Mouse (Mus musculus): ENCODE measurements at regions not wholly inside any gene's neighbourhood (a gene's known extent, or its start where the extent isn't known, plus 50 kb on each side); places are given as distances from the start of the nearest gene placed in this dataset.

DNA sequence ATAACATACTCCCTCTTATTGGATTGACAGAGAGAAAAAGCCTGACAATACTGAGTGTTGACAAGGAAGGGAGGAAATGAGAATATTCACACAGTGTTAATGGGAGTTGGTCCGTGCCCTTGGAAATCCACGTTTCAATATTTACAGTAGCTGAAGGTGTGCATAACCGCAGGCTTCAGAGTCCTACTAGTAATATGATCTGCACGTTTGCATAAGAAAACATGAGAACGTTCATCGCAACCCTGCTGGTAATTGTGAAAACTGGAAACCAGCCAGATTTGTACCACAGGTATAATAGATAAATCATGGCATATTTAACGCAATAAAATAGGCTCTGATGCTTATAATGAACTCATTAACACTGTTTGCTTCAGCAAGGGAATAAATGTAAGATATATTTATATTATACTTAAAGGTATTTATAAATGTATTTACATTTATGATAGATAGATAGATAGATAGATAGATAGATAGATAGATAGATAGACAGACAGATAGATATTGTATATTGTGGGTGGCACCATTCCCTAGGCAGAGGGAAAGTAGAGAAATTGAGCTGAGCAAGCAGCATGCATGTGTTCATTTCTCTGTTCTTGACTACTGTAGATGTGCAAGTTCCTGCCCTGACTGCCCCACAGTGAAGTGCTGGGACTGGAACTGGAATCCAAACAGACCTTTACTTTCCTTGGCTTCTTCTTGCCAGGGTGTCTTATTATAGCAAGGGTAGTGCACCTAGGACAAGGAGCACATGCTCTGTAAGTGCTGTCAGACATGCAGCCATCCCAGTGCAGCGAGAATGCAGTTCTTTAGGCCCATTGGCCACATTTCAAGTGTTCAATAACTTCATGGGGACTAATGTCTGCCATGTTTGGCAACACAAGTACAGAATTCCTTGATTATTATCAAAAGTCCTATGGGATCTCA, 117.6 kb upstream of the Cpm start:
- in situ Hi-C loops (cut with MboI; ENCODE audit: low pct_ligation_motif_present, low pct_unique_long_range_greater_than_20kb, low sequenced_read_pairs) (no loop called here), dilution Hi-C loops (cut with MboI; ENCODE audit: extremely low pct_ligation_motif_present, extremely low pct_unique_long_range_greater_than_20kb, low sequenced_read_pairs) (no loop called here)
- no peak for DNase-seq (ENCODE audit: extremely low read depth)
- Histone ChIP-seq H3K9me3 (replicated peaks; ENCODE audit: low read length) (peaks cover 7% of the 10 kb centered on the region), H3K36me3 (replicated peaks in 1 of 2; ENCODE audit: control insufficient read depth in 1 of 2, insufficient read depth in 1 of 2, low read length in 1 of 2) (no peaks in the 10 kb centered on the region), H3K4me2 (ENCODE audit: insufficient read depth, low read depth, poor library complexity, severe bottlenecking) (no peak overlapping the region), H3K9ac (ENCODE audit: insufficient read depth, low read depth) (no peak overlapping the region), H3K27me3 (replicated peaks) (no peaks in the 10 kb centered on the region), H3K4me3 (replicated peaks in 1 of 3; ENCODE audit: low read depth in 2 of 3, low read length in 2 of 3, poor library complexity in 1 of 3) (no peak overlapping the region), H3K79me2 (replicated peaks; ENCODE audit: control insufficient read depth, extremely low read depth, insufficient read depth, poor library complexity, severe bottlenecking) (no peaks in the 10 kb centered on the region), H3K4me1 (ENCODE audit: control insufficient read depth in 1 of 2, insufficient read depth in 2 of 2) (peaks cover 0 to 3% of the 10 kb centered on the region in 2 experiments; a peak in 1 of 4 replicates), H3K27ac (ENCODE audit: insufficient read depth, low read depth) (no peak overlapping the region)
- TF ChIP-seq JUND (conservative IDR thresholded peaks at IDR 0.05; ENCODE audit: low read depth, low read length) (no peak), CHD1 (IDR thresholded peaks at IDR 0.05; ENCODE audit: low read depth, low read length) (no peak), NELFE (IDR thresholded peaks at IDR 0.05; ENCODE audit: low read depth, low read length) (no peak), USF1 (IDR thresholded peaks at IDR 0.05; ENCODE audit: low read depth, low read length) (no peak), E2F4 (IDR thresholded peaks at IDR 0.05; ENCODE audit: insufficient replicate concordance, low read depth, low read length) (no peak), MAX (IDR thresholded peaks at IDR 0.05; ENCODE audit: low read length) (no peak), ZKSCAN1 (IDR thresholded peaks at IDR 0.05; ENCODE audit: borderline replicate concordance, low read depth, low read length) (no peak), MXI1 (IDR thresholded peaks at IDR 0.05; ENCODE audit: low read depth, low read length) (no peak), ETS1 (conservative IDR thresholded peaks at IDR 0.05; ENCODE audit: low read depth, low read length) (no peak), BHLHE40 (IDR thresholded peaks at IDR 0.05; ENCODE audit: low read depth, low read length) (no peak)

DNA sequence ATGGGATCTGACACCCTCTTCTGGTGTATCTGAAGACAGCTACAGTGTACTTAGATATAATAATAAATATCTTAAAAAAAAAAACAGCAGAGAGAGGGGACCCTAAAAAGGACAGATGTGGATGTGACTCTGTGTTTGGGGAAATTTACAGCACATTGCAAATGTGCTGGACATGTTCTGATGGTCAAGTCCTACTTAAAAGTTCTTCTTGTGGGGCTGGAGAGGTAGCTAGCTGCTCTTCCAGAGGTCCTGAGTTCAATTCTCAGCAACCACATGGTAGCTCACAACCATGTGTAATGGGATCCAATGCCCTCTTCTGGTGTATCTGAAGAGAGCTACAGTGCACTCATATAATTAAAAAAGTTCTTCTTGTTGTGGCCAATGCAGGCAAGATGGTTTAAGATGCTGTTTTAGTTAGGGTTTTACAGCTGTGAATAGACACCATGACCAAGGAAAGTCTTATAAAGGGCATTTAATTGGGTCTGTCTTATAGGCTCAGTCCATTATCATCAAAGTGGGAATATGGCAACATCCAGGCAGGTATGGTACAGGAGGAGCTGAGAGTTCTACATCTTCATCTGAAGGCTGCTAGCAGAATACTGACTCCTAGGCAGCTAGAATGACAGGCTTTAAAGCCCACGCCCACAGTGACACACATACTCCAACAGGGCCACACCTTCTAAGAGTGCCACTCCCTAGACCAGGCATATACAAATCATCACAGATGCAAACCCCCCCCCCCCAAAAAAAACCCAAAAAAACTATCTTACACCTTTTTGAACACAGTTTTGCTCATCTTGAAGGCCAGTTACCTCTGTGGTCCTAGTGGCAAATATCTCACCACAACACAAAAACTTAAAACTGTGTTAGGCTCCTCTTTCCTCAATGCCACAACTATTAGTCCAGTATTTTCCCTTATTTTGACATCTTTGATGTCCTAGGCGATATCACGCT, 118.5 kb upstream of the Cpm start:
- Histone ChIP-seq H3K9ac (ENCODE audit: insufficient read depth, low read depth) (no peak overlapping the region), H3K4me1 (ENCODE audit: control insufficient read depth in 1 of 2, insufficient read depth in 2 of 2) (no peaks in the 10 kb centered on the region), H3K36me3 (replicated peaks in 1 of 2; ENCODE audit: control insufficient read depth in 1 of 2, insufficient read depth in 1 of 2, low read length in 1 of 2) (no peaks in the 10 kb centered on the region), H3K79me2 (replicated peaks; ENCODE audit: control insufficient read depth, extremely low read depth, insufficient read depth, poor library complexity, severe bottlenecking) (no peaks in the 10 kb centered on the region), H3K9me3 (replicated peaks; ENCODE audit: low read length) (peaks cover 7% of the 10 kb centered on the region), H3K27ac (ENCODE audit: insufficient read depth, low read depth) (no peak overlapping the region), H3K4me3 (replicated peaks in 1 of 3; ENCODE audit: low read depth in 2 of 3, low read length in 2 of 3, poor library complexity in 1 of 3) (no peak overlapping the region), H3K4me2 (ENCODE audit: insufficient read depth, low read depth, poor library complexity, severe bottlenecking) (no peak overlapping the region), H3K27me3 (replicated peaks) (no peaks in the 10 kb centered on the region)
- DNase-seq (ENCODE audit: extremely low read depth) = no peak
- TF ChIP-seq TCF12 (IDR thresholded peaks at IDR 0.05; ENCODE audit: low read depth, low read length) = no peak
- no peak for TF ChIP-seq JUND (conservative IDR thresholded peaks at IDR 0.05; ENCODE audit: low read depth, low read length)
- in situ Hi-C loops (cut with MboI; ENCODE audit: low pct_ligation_motif_present, low pct_unique_long_range_greater_than_20kb, low sequenced_read_pairs) (no loop called here), dilution Hi-C loops (cut with MboI; ENCODE audit: extremely low pct_ligation_motif_present, extremely low pct_unique_long_range_greater_than_20kb, low sequenced_read_pairs) (no loop called here)

Data from CH12.LX (cell line).